Mouse (Mus musculus): ENCODE results near the gene Tmem51.
A peak's percentile ranks its signal among the peaks of the same experiment; 100 is the strongest.

The Tmem51 gene

DNA sequence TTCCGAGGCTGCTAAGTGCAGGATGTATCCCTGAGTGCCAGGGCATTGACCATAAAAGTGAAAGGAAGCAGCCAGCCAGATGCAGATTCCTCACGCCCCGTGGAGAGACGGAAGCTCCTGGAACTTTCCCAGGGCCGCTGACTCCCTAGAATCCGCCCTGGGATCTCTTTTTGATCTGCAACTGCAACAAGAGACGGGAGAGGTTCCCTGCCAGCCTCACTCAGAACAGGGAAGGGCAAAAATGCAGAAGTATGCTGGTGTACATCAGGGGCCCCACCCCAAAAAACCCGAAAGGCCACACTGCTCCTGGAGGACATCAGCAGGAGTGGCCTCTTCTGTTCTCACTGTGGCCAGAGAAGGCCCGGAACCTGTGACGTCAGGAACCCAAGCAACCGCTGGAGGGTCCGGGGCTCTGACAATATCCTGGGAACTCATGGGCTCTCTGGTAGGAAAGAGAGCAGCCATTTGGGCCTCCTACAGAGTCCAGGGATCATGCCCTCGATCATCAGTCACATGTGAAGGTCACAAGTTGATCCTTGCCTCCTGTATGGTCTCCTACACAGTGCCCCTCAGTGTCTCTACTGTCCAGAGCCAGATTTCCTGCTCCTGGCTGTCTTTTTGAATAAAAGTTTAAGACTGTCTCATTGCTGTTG is 2.3 kb downstream of the Tmem51 start:
- no peak for DNase-seq (ENCODE audit: low read depth, low spot score)

GRCm38 (mm10) chr4:142080901-142081630 is 3.0 kb downstream of the Tmem51 start:
- DNase-seq (ENCODE audit: low read depth, low spot score): no peak

- DNase-seq (ENCODE audit: low read depth, low spot score): no peak
These were observed 3.7 kb downstream of the Tmem51 start for GRCm38 (mm10) chr4:142080487-142080767.

GRCm38 (mm10) chr4:142079629-142080486 is 4.2 kb downstream of the Tmem51 start:
- DNase-seq (ENCODE audit: low read depth, low spot score): no peak

DNA sequence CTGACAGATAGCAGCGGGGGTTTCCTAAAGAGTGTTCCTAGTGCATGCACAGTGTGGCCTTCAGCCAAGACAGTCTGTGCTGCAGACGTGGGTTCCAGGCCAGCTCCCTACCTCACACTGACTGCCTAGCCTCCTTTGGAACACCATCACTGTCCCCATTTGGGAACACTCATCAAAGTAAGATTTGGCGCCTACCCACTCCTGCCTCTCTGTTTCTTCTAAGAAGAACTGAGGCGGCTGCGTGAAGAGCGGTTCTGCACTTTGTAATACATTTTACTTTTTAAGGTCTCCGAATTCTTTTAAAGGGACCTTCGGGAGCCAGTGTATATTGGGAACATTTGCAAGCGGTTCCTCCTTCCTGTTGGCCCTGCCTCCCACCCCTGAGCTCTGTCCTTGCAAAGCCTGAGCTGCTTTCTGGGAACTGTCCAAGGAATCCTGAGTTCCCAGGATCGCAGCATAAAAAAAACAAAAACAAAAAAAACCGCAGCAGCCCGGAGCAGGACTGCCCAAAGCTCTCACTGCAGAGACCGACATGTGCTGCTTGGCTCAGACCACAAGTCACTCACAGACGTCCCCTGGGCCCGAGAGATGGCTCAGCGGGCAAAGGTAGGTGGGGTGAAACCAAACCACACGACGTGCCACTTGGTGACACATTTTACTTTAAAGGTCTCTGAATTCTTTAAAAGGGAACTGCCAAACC is 6.4 kb downstream of the Tmem51 start:
- peak; percentile 9 for DNase-seq (ENCODE audit: low read depth, low spot score)

DNA sequence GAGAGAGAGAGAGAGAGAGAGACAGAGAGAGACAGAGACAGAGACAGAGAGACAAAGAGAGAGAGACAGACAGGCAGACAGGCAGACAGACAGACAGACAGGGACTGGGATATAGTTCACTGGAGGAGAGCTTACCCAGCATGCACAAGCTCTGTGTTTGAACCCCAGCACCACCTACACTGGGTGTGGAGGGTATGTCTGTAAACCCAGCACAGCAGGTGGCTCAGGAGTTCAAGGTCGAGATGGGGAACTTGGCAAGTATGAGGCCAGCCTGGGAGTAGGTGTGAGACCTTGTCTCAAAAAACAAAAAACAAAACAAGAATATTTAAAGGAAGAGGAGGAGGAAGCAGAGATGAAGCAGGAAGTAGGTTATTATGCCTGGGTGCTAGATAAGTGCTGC is 7.2 kb downstream of the Tmem51 start:
- no peak for DNase-seq (ENCODE audit: low read depth, low spot score)

DNA sequence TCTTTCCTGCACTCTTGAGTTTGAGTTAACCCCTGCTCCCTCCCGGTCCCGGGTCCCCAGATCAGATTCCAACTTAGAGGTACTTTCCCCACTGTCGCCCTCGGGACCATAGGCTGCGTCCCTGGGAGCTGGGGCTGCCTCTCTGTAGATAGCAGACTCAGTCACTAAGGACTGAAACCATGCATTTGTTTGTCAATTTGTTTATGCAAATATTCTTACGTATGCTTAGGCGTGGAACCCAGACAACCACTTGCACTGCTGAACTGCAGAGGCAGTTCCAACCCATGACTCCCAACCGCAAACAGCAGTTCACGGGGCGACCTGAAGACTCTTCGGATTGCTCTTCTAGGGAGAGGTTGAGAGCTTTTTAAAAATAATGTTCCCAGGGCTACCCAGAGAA is 8.2 kb downstream of the Tmem51 start:
- DNase-seq (ENCODE audit: low read depth, low spot score): no peak

GRCm38 (mm10) chr4:142074060-142074732 is 9.9 kb downstream of the Tmem51 start:
- DNase-seq (ENCODE audit: low read depth, low spot score): no peak

DNA sequence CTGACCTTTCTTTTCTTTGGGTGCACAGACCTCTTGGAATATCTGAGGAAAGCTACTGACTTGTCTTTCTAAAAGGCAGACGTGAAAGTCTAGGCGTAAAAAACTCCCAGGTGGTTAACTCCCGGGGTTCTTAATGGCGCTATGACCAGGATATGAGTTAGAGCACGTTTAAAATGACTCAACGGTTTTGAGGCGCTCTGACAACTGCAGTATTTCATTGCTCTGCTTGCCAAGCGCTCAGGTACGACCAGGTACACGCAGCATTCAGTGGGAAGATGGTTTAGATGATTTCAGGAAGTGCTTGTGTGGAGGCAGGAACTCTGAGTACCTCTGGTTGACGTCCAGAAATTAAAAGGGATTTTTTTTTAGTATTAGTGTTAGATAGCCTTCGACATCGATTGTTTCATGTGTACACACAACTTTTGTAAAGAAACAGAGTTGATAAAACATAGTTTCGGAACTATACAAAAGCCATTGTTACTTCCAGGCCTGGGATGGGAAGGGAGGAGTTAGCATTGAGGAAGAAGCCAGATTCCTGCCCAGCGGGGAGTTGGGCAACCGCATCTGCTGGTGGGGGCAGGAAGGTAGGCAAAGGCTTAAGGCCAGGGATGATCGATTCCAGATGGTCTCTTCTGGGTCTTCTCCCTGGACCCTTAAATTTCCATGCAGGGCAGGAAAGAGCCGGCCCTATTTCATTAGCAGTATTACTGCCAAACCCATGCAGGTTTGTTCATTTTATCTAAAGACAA is 12.7 kb downstream of the Tmem51 start:
- DNase-seq (ENCODE audit: low read depth, low spot score): no peak

- no peak for DNase-seq (ENCODE audit: low read depth, low spot score)
These were observed 13.3 kb downstream of the Tmem51 start for GRCm38 (mm10) chr4:142070840-142071239.

GRCm38 (mm10) chr4:142068899-142069812 is 14.9 kb downstream of the Tmem51 start:
- DNase-seq (ENCODE audit: low read depth, low spot score): no peak

- DNase-seq (ENCODE audit: low read depth, low spot score): no peak
These were observed 17.5 kb downstream of the Tmem51 start for GRCm38 (mm10) chr4:142066576-142066975.

GRCm38 (mm10) chr4:142065835-142066234 is 18.3 kb downstream of the Tmem51 start:
- no peak for DNase-seq (ENCODE audit: low read depth, low spot score)

DNA sequence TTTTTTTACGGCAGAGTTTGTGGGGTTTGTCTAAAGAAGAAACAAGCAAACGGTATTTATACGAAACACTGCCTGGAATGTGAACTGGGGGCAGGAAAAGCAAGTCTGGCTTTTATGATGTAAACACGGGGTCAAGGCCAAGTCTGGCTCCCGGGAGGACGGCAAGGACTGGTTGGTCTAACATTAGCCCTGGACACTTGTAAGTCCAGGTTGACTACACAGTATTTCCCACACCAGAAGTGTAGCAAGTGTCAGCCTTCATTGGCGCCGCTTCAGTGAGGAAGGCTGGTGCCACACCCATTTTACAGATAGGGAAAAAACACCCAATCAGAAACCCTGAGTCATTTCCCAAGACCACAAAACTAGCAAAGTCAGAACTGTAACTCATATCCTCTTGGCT is 18.8 kb downstream of the Tmem51 start:
- DNase-seq (ENCODE audit: low read depth, low spot score): no peak

DNA sequence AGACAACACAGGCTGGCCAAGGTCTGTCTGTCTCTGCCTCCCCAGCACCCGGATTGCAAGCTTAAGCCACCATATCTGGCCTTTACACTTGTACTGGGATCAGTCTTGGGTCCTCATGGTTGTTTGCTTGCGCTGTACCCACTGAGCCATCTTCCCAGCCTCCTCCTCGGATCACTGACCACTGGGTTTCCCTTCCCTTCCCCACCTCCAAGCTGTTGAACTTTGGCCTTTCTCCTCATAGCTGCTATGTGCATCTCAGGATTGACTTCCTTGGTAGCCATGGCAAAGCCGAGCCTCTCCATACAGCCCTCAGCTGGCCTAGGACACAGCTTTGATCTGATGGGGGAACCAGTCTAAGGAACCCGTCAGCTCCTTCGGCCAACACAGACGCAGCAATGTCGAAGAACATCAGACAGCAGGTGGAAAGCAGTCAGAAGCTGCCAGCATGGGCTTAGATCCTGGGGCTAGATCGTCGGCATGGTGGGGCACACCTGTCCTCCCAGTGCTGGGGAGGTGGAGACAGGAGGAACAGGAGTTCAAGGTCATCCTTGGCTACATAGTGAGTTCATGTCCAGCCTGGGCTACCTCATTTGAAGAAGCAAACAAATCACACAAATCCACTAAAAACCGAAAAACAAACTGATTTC is 19.4 kb downstream of the Tmem51 start:
- DNase-seq (ENCODE audit: low read depth, low spot score): no peak

DNA sequence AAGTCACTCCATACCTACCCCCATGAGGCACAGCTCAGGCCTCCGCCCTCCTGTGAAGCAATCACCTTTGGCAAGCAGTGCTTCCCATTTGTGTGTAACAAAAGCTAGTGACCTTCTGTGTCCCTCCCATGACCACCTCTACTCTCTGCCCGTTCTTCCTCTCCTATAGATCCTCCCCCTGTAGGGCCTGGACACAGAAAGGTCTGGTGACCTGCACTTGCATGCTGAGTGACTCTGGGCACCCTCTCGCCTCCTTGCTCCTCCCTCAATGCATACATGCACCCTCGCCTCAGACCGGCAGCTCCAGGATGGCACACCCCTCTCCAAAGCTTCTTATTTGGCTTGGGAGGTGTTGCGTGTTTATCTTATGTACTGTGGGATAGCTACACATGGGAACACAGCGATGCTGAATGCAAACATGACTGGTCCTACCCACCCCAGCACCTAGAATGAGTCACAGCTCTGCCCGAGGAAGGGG is 21.0 kb downstream of the Tmem51 start:
- DNase-seq (ENCODE audit: low read depth, low spot score): no peak

- no peak for DNase-seq (ENCODE audit: low read depth, low spot score)
These were observed 22.4 kb downstream of the Tmem51 start for GRCm38 (mm10) chr4:142061485-142062240.

Data from 3T3-L1 (cell line).